Mouse (Mus musculus) spleen, adult 2 months (tissue): ENCODE data around the gene Edc3. TPM values are rescaled to one million over a fixed set of nuclear protein-coding genes. Genes with fewer than 3 reads are reported as not detected.

Source experiments
- DNase-seq, 2 experiments: peaks; one replicate each; pipeline versions ENCODE4 v3.0.0 to v3.0.0-alpha.2; 2012 to 2021; ENCODE audit warnings: low spot score in 2 of 2, low read depth in 1 of 2
- H3K27ac ChIP-seq: fragments of 200-500 bp; 2 replicates; pipeline ENCODE4 v1.5.1; 2012; ENCODE audit warnings: low read length, inconsistent platforms; ENCODE audit not compliant: insufficient read depth
- H3K27me3 ChIP-seq: fragments of 200-500 bp; 2 replicates; pipeline ENCODE4 v1.6.1; 2012; ENCODE audit warnings: mild to moderate bottlenecking, moderate library complexity, low read length, inconsistent platforms; ENCODE audit not compliant: control insufficient read depth, insufficient read depth
- H3K36me3 ChIP-seq: fragments of 200-500 bp; 2 replicates; pipeline ENCODE4 v1.6.1; 2012; ENCODE audit warnings: mild to moderate bottlenecking, low read length, inconsistent platforms; ENCODE audit not compliant: control insufficient read depth, insufficient read depth
- H3K4me1 ChIP-seq: fragments of 200-500 bp; 2 replicates; pipeline ENCODE4 v1.6.1; 2011; ENCODE audit warnings: inconsistent platforms; ENCODE audit not compliant: control insufficient read depth, insufficient read depth, insufficient read length
- H3K4me3 ChIP-seq: fragments of 200-500 bp; 2 replicates; pipeline ENCODE4 v1.5.1; 2011; ENCODE audit warnings: mild to moderate bottlenecking, inconsistent platforms; ENCODE audit not compliant: insufficient read depth, insufficient read length; ENCODE audit errors: extremely low read depth
- CTCF ChIP-seq: fragments of 200-500 bp; IDR thresholded peaks from 2 replicates; pipeline ENCODE4 v1.5.1; 2011; ENCODE audit warnings: mild to moderate bottlenecking, inconsistent platforms; ENCODE audit not compliant: insufficient read depth, insufficient read length, insufficient replicate concordance; ENCODE audit errors: extremely low read depth
- POLR2A ChIP-seq: fragments of 200-500 bp; IDR thresholded peaks from 2 replicates; pipeline ENCODE4 v1.6.1; 2011; ENCODE audit warnings: low read depth, low read length, inconsistent platforms
- WGBS: fragments of 180-500 bp; shearing (Covaris S2); methylation state at CpG from one replicate; pipeline ENCODE4 v1.1.7; 2018; 5-methylcytosine and 5-hydroxymethylcytosine counted together
- polyA plus RNA-seq: library from polyadenylated mRNA; depleted of rRNA; stranded (reverse); fragments of >200 nt; gene quantifications from 2 replicates; pipeline ENCODE4 v1.2.3, GENCODE M21; 2012

The Edc3 gene
- polyA plus RNA-seq, 1 experiment: 9.9 TPM

GRCm38 (mm10) chr9:57667136-57667535, 41.2 kb upstream of the Edc3 start:
- no peak overlapping the region for H3K27ac ChIP-seq
- H3K4me3 ChIP-seq: no peak overlapping the region
- WGBS: 68% methylated on average over 3 of the region's 3 CpGs
- no peak for TF ChIP-seq POLR2A
- no peak for TF ChIP-seq CTCF
- DNase-seq: no peak
- no peaks in the 10 kb centered on the region for H3K27me3 ChIP-seq
- no peaks in the 10 kb centered on the region for H3K4me1 ChIP-seq
- H3K36me3 ChIP-seq: no peaks in the 10 kb centered on the region

- no peaks in the 10 kb centered on the region for H3K36me3 ChIP-seq
- no peak overlapping the region for H3K27ac ChIP-seq
- no peak for TF ChIP-seq CTCF
- TF ChIP-seq POLR2A: no peak
- no peaks in the 10 kb centered on the region for H3K27me3 ChIP-seq
- 68% methylated on average over 11 of the region's 11 CpGs for WGBS
- no peak for DNase-seq
- H3K4me1 ChIP-seq: no peaks in the 10 kb centered on the region
- H3K4me3 ChIP-seq: no peak overlapping the region
Measured at GRCm38 (mm10) chr9:57667817-57668216, 40.5 kb upstream of the Edc3 start.

GRCm38 (mm10) chr9:57668277-57668676, 40.1 kb upstream of the Edc3 start:
- Histone ChIP-seq H3K27me3 (no peaks in the 10 kb centered on the region), H3K4me3 (no peak overlapping the region), H3K36me3 (no peaks in the 10 kb centered on the region), H3K4me1 (no peaks in the 10 kb centered on the region), H3K27ac (no peak overlapping the region)
- DNase-seq: no peak
- TF ChIP-seq CTCF (no peak), POLR2A (no peak)
- 24% methylated on average over 1 of the region's 1 CpGs for WGBS

GRCm38 (mm10) chr9:57669566-57669965, 38.8 kb upstream of the Edc3 start:
- Histone ChIP-seq H3K4me3 (no peak overlapping the region), H3K27ac (no peak overlapping the region), H3K36me3 (no peaks in the 10 kb centered on the region), H3K27me3 (no peaks in the 10 kb centered on the region), H3K4me1 (no peaks in the 10 kb centered on the region)
- no peak for DNase-seq
- whole genome bisulfite sequencing: 86% methylated on average over 3 of the region's 3 CpGs
- TF ChIP-seq POLR2A (no peak), CTCF (no peak)

- Histone ChIP-seq H3K36me3 (no peaks in the 10 kb centered on the region), H3K27ac (no peak overlapping the region), H3K4me1 (no peaks in the 10 kb centered on the region), H3K4me3 (no peak overlapping the region), H3K27me3 (no peaks in the 10 kb centered on the region)
- WGBS: 86% methylated on average over 4 of the region's 4 CpGs
- no peak for DNase-seq
- TF ChIP-seq CTCF (no peak), POLR2A (no peak)
Measured at GRCm38 (mm10) chr9:57671037-57671436, 37.3 kb upstream of the Edc3 start.

GRCm38 (mm10) chr9:57671500-57671899, 36.8 kb upstream of the Edc3 start:
- no peak for DNase-seq
- Histone ChIP-seq H3K27ac (no peak overlapping the region), H3K4me1 (no peaks in the 10 kb centered on the region), H3K4me3 (no peak overlapping the region), H3K27me3 (no peaks in the 10 kb centered on the region), H3K36me3 (no peaks in the 10 kb centered on the region)
- WGBS: 91% methylated on average over 5 of the region's 5 CpGs
- TF ChIP-seq CTCF (no peak), POLR2A (no peak)

GRCm38 (mm10) chr9:57681411-57681810, 26.9 kb upstream of the Edc3 start:
- no peak for TF ChIP-seq CTCF
- TF ChIP-seq POLR2A: no peak
- Histone ChIP-seq H3K4me3 (no peak overlapping the region), H3K27ac (no peak overlapping the region), H3K27me3 (no peaks in the 10 kb centered on the region), H3K36me3 (no peaks in the 10 kb centered on the region), H3K4me1 (no peaks in the 10 kb centered on the region)
- WGBS: 89% methylated on average over 10 of the region's 10 CpGs
- DNase-seq: no peak

GRCm38 (mm10) chr9:57683520-57683919, 24.8 kb upstream of the Edc3 start, which contains the start of gene Cyp1a2:
TSS of gene Cyp1a2 (minus strand) at chr9:57683703.
- Histone ChIP-seq H3K4me3 (no peak within 1 kb of the TSS), H3K27me3 (no peaks in the 10 kb centered on the region), H3K4me1 (no peaks in the 10 kb centered on the region), H3K27ac (no peak within 1 kb of the TSS), H3K36me3 (no peaks in the 10 kb centered on the region)
- no peak for DNase-seq
- TF ChIP-seq CTCF (no peak), POLR2A (no peak)
- 90% methylated on average over 5 of the region's 5 CpGs for WGBS
